Mouse (Mus musculus): ENCODE measurements at regions not wholly inside any gene's neighbourhood (a gene's known extent, or its start where the extent isn't known, plus 50 kb on each side); places are given as distances from the start of the nearest gene placed in this dataset.

GRCm38 (mm10) chr8:32958331-32958730 lies 470.2 kb upstream of the 5930422O12Rik start:
- no peak overlapping the region for H3K27ac ChIP-seq (ENCODE audit: insufficient read depth, low read length)
- no peak for DNase-seq
- WGBS, result 78% methylated on average over 1 of the region's 1 CpGs

GRCm38 (mm10) chr8:32958855-32959254 lies 469.7 kb upstream of the 5930422O12Rik start:
- DNase-seq, result no peak
- Histone ChIP-seq H3K27me3 (ENCODE audit: control insufficient read depth, insufficient read depth, low read length) (no peaks in the 10 kb centered on the region), H3K4me1 (ENCODE audit: control insufficient read depth, insufficient read depth, low read length) (no peaks in the 10 kb centered on the region), H3K27ac (ENCODE audit: insufficient read depth, low read length) (no peak overlapping the region), H3K4me3 (replicated peaks; ENCODE audit: insufficient read depth, low read depth, low read length) (no peak overlapping the region)
- TF ChIP-seq CTCF (IDR thresholded peaks at IDR 0.05; ENCODE audit: borderline replicate concordance, insufficient read depth, low read depth, low read length) (no peak), POLR2A (IDR thresholded peaks at IDR 0.05; ENCODE audit: borderline replicate concordance, insufficient read depth, low read length) (no peak)
- WGBS, result 31% methylated on average over 4 of the region's 4 CpGs

More at GRCm38 (mm10) chr8:32958331-32958730, 470.2 kb upstream of the 5930422O12Rik start:
- Histone ChIP-seq H3K4me1 (ENCODE audit: control insufficient read depth, insufficient read depth, low read length) (no peaks in the 10 kb centered on the region), H3K4me3 (replicated peaks; ENCODE audit: insufficient read depth, low read depth, low read length) (no peak overlapping the region), H3K27me3 (ENCODE audit: control insufficient read depth, insufficient read depth, low read length) (no peaks in the 10 kb centered on the region)
- TF ChIP-seq POLR2A (IDR thresholded peaks at IDR 0.05; ENCODE audit: borderline replicate concordance, insufficient read depth, low read length), result no peak
- TF ChIP-seq CTCF (IDR thresholded peaks at IDR 0.05; ENCODE audit: borderline replicate concordance, insufficient read depth, low read depth, low read length), result no peak

GRCm38 (mm10) chr8:32959326-32960064 lies 469.0 kb upstream of the 5930422O12Rik start:
- H3K27ac ChIP-seq (ENCODE audit: insufficient read depth, low read length), result no peak overlapping the region
- DNase-seq, result no peak
- H3K4me3 ChIP-seq (replicated peaks; ENCODE audit: insufficient read depth, low read depth, low read length), result no peak overlapping the region
- no peaks in the 10 kb centered on the region for H3K27me3 ChIP-seq (ENCODE audit: control insufficient read depth, insufficient read depth, low read length)
- TF ChIP-seq POLR2A (IDR thresholded peaks at IDR 0.05; ENCODE audit: borderline replicate concordance, insufficient read depth, low read length), result no peak
- no peak for TF ChIP-seq CTCF (IDR thresholded peaks at IDR 0.05; ENCODE audit: borderline replicate concordance, insufficient read depth, low read depth, low read length)
- H3K4me1 ChIP-seq (ENCODE audit: control insufficient read depth, insufficient read depth, low read length), result no peaks in the 10 kb centered on the region
- WGBS, result 78% methylated on average over 12 of the region's 12 CpGs

GRCm38 (mm10) chr8:32990216-32990615 lies 438.3 kb upstream of the 5930422O12Rik start:
- no peaks in the 10 kb centered on the region for H3K27me3 ChIP-seq (ENCODE audit: control insufficient read depth, insufficient read depth, low read length)
- 84% methylated on average over 3 of the region's 3 CpGs for WGBS
- TF ChIP-seq POLR2A (IDR thresholded peaks at IDR 0.05; ENCODE audit: borderline replicate concordance, insufficient read depth, low read length) (no peak), CTCF (IDR thresholded peaks at IDR 0.05; ENCODE audit: borderline replicate concordance, insufficient read depth, low read depth, low read length) (no peak)
- no peak overlapping the region for H3K4me3 ChIP-seq (replicated peaks; ENCODE audit: insufficient read depth, low read depth, low read length)
- no peak overlapping the region for H3K27ac ChIP-seq (ENCODE audit: insufficient read depth, low read length)
- DNase-seq, result no peak
- H3K4me1 ChIP-seq (ENCODE audit: control insufficient read depth, insufficient read depth, low read length), result no peaks in the 10 kb centered on the region

- no peaks in the 10 kb centered on the region for H3K27me3 ChIP-seq (ENCODE audit: control insufficient read depth, insufficient read depth, low read length)
- no peak overlapping the region for H3K4me3 ChIP-seq (replicated peaks; ENCODE audit: insufficient read depth, low read depth, low read length)
- WGBS, result 37% methylated on average over 7 of the region's 7 CpGs
- no peak for DNase-seq
- no peak overlapping the region for H3K27ac ChIP-seq (ENCODE audit: insufficient read depth, low read length)
- H3K4me1 ChIP-seq (ENCODE audit: control insufficient read depth, insufficient read depth, low read length), result no peaks in the 10 kb centered on the region
- no peak for TF ChIP-seq CTCF (IDR thresholded peaks at IDR 0.05; ENCODE audit: borderline replicate concordance, insufficient read depth, low read depth, low read length)
- no peak for TF ChIP-seq POLR2A (IDR thresholded peaks at IDR 0.05; ENCODE audit: borderline replicate concordance, insufficient read depth, low read length)
Measured at GRCm38 (mm10) chr8:33003967-33004564, 424.4 kb upstream of the 5930422O12Rik start.

GRCm38 (mm10) chr8:33004570-33004969 lies 423.9 kb upstream of the 5930422O12Rik start:
- no peaks in the 10 kb centered on the region for H3K4me1 ChIP-seq (ENCODE audit: control insufficient read depth, insufficient read depth, low read length)
- TF ChIP-seq POLR2A (IDR thresholded peaks at IDR 0.05; ENCODE audit: borderline replicate concordance, insufficient read depth, low read length) (no peak), CTCF (IDR thresholded peaks at IDR 0.05; ENCODE audit: borderline replicate concordance, insufficient read depth, low read depth, low read length) (no peak)
- DNase-seq, result no peak
- H3K27me3 ChIP-seq (ENCODE audit: control insufficient read depth, insufficient read depth, low read length), result no peaks in the 10 kb centered on the region
- 7% methylated on average over 2 of the region's 2 CpGs for WGBS
- no peak overlapping the region for H3K4me3 ChIP-seq (replicated peaks; ENCODE audit: insufficient read depth, low read depth, low read length)
- H3K27ac ChIP-seq (ENCODE audit: insufficient read depth, low read length), result no peak overlapping the region

- TF ChIP-seq POLR2A (IDR thresholded peaks at IDR 0.05; ENCODE audit: borderline replicate concordance, insufficient read depth, low read length) (no peak), CTCF (IDR thresholded peaks at IDR 0.05; ENCODE audit: borderline replicate concordance, insufficient read depth, low read depth, low read length) (no peak)
- Histone ChIP-seq H3K27me3 (ENCODE audit: control insufficient read depth, insufficient read depth, low read length) (no peaks in the 10 kb centered on the region), H3K4me3 (replicated peaks; ENCODE audit: insufficient read depth, low read depth, low read length) (no peak overlapping the region), H3K4me1 (ENCODE audit: control insufficient read depth, insufficient read depth, low read length) (no peaks in the 10 kb centered on the region), H3K27ac (ENCODE audit: insufficient read depth, low read length) (no peak overlapping the region)
- no peak for DNase-seq
Measured at GRCm38 (mm10) chr8:33010106-33010505, 418.4 kb upstream of the 5930422O12Rik start.

GRCm38 (mm10) chr8:33012784-33013183 lies 415.7 kb upstream of the 5930422O12Rik start:
- H3K4me1 ChIP-seq (ENCODE audit: control insufficient read depth, insufficient read depth, low read length), result no peaks in the 10 kb centered on the region
- no peak overlapping the region for H3K27ac ChIP-seq (ENCODE audit: insufficient read depth, low read length)
- DNase-seq, result no peak
- WGBS, result 68% methylated on average over 6 of the region's 6 CpGs
- TF ChIP-seq POLR2A (IDR thresholded peaks at IDR 0.05; ENCODE audit: borderline replicate concordance, insufficient read depth, low read length) (no peak), CTCF (IDR thresholded peaks at IDR 0.05; ENCODE audit: borderline replicate concordance, insufficient read depth, low read depth, low read length) (no peak)
- H3K4me3 ChIP-seq (replicated peaks; ENCODE audit: insufficient read depth, low read depth, low read length), result no peak overlapping the region
- H3K27me3 ChIP-seq (ENCODE audit: control insufficient read depth, insufficient read depth, low read length), result no peaks in the 10 kb centered on the region
